Mouse (Mus musculus): ENCODE measurements around the gene Serpina3f. TPM values are rescaled to one million over a fixed set of nuclear protein-coding genes. Genes with fewer than 3 reads are reported as not detected.

The Serpina3f gene
- polyA plus RNA-seq, 2 experiments from 2014 or later: 13.8 to 14.1 TPM

DNA sequence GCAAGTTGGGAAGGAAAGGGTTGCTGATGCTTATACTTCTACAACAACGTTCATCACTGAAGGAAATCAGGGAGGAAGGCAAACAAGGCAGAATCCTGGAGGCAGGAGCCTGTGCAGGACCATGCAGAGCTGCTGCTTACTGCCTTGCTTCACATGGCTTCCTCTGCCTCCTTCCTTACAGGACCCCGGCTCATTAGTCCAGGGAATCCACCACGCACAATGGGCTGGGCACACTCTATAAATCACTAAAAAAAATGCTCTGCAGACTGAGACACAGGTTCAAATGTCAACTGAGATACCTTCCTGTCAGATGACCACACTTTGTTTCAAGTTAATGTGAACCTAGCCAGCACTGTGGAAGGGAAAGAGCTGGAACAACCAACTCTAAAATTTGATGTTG is 46.7 kb downstream of the Serpina3f start:
- ATAC-seq: no peak

DNA sequence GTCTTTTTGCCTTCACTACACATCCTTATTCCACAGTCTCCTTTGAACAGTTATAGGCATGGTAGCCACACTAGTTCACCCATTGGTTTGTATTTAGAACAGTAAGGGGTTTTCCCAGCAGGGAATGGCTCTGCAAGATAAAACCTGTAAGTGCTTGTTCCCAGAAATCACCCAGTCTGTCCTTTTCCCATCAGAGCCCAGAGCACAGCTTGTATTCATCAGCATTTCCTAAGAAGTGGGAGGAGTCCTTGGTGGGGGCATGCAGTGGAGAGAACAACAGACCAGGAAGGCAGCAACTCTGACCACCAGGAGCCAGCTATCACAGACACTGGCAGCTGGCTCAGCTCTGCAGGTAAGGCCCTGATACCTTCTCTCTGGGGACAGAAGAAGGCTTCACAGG is 48.5 kb downstream of the Serpina3f start, which contains the start of gene Serpina3i:
TSS of gene Serpina3i (plus strand) at position 260 of the 400 bp plus-strand sequence.
- ATAC-seq: no peak

- no peak for ATAC-seq
Observed at GRCm38 (mm10) chr12:104266374-104266773, 52.0 kb downstream of the Serpina3f start.

Other genes starting within 250 kb of the Serpina3f start
- gene Serpina11, start 224.6 kb upstream of the Serpina3f start, polyA plus RNA-seq (2017; shearing (Covaris generic)): not detected
- 1 to 10 TPM; 1.1 to 1.3 TPM for gene Serpina9, start 200.8 kb upstream of the Serpina3f start, polyA plus RNA-seq (2017; shearing (Covaris generic))
- not detected for gene Serpina12, start 170.1 kb upstream of the Serpina3f start, polyA plus RNA-seq (2017; shearing (Covaris generic))
- not detected for gene Serpina5, start 113.4 kb upstream of the Serpina3f start, polyA plus RNA-seq (2017; shearing (Covaris generic))
- gene Serpina3a, start 101.8 kb upstream of the Serpina3f start, polyA plus RNA-seq (2017; shearing (Covaris generic)): not detected
- gene Serpina3b, start 86.5 kb upstream of the Serpina3f start, polyA plus RNA-seq (2017; shearing (Covaris generic)): not detected
- gene Serpina3c, start 60.7 kb upstream of the Serpina3f start, polyA plus RNA-seq (2017; shearing (Covaris generic)): not detected
- 100 to 1,000 TPM; 212 to 230 TPM for gene Serpina3g, start 21.7 kb downstream of the Serpina3f start, polyA plus RNA-seq (2017; shearing (Covaris generic))
- gene Serpina3i, start 48.6 kb downstream of the Serpina3f start, polyA plus RNA-seq (2017; shearing (Covaris generic)): not detected
- gene Serpina3j, start 100.0 kb downstream of the Serpina3f start, polyA plus RNA-seq (2017; shearing (Covaris generic)): not detected
- not detected for gene Serpina3k, start 123.9 kb downstream of the Serpina3f start, polyA plus RNA-seq (2017; shearing (Covaris generic))
- not detected for gene Serpina3m, start 123.9 kb downstream of the Serpina3f start, polyA plus RNA-seq (2017; shearing (Covaris generic))
- gene Serpina3n, start 192.2 kb downstream of the Serpina3f start, polyA plus RNA-seq (2017; shearing (Covaris generic)): not detected